ENCODE assay signal across 11 mouse cellular contexts in genomic region chr11:78600051-78600450, GRCm38 (mm10). TPM values are rescaled to one million over a fixed set of nuclear protein-coding genes. Genes with fewer than 3 reads are reported as not detected.
DNase-seq lines count a peak whose midpoint lies in the region; ATAC-seq lines count a peak whose summit lies in the region.
"Had no signal": no experiment of that assay in that cellular context is flagged by ENCODE, and none has a peak within 500 bp of the region (broad histone marks: within the 10 kb centered on the region; RNA-seq: fewer than 3 reads in every experiment).

No protein-coding gene starts in this region.

- no peak overlapping the region for H3K9ac ChIP-seq in forebrain, embryonic 12.5 days
- H3K9ac ChIP-seq: liver, embryonic 13.5 days had no signal

- no peak overlapping the region for H3K27ac ChIP-seq in forebrain, embryonic 12.5 days
- H3K27ac ChIP-seq: liver, embryonic 13.5 days had no signal

- peak; percentile 19 for DNase-seq in adrenal gland, postnatal 14 days
- no peak for DNase-seq in adrenal gland, postnatal 25 days
- DNase-seq in spleen, postnatal 36 days (ENCODE audit: low spot score in 2 of 2), result peak; percentile 38 to 50
- DNase-seq in spleen, postnatal 14 days (ENCODE audit: low spot score in 2 of 2), result no peak
- peak; percentile 61 for DNase-seq in thymus, postnatal 4 days
- DNase-seq: cerebellum, postnatal 14 days; gastrocnemius, postnatal 36 days; liver, embryonic 13.5 days had no signal

- H3K4me2 ChIP-seq in forebrain, embryonic 12.5 days, result no peak overlapping the region
- H3K4me2 ChIP-seq: liver, embryonic 13.5 days had no signal

- peaks cover 95% of the 10 kb centered on the region for H3K4me1 ChIP-seq in megakaryocyte, embryonic 14.5 days
- peaks cover 7% of the 10 kb centered on the region; the same call in 1 of the 2 replicates for H3K4me1 ChIP-seq in forebrain, embryonic 12.5 days

- H3K9me3 ChIP-seq in megakaryocyte, embryonic 14.5 days, result no peaks in the 10 kb centered on the region
- H3K9me3 ChIP-seq in forebrain, embryonic 12.5 days, result no peaks in the 10 kb centered on the region
- H3K9me3 ChIP-seq: liver, embryonic 13.5 days had no signal

- WGBS in forebrain, embryonic 12.5 days, result 83% methylated on average over 4 of the region's 4 CpGs

- H3K4me3 ChIP-seq in megakaryocyte, embryonic 14.5 days (replicated peaks), result peak overlapping the region; percentile 46
- H3K4me3 ChIP-seq in forebrain, embryonic 12.5 days (replicated peaks), result no peak overlapping the region
- H3K4me3 ChIP-seq: liver, embryonic 13.5 days had no signal

- peaks cover 87% of the 10 kb centered on the region for H3K36me3 ChIP-seq in megakaryocyte, embryonic 14.5 days (replicated peaks; ENCODE audit: low read length)
- peaks cover 3% of the 10 kb centered on the region for H3K36me3 ChIP-seq in forebrain, embryonic 12.5 days (replicated peaks)
- H3K36me3 ChIP-seq: liver, embryonic 13.5 days had no signal

- H3K27me3 ChIP-seq in megakaryocyte, embryonic 14.5 days (replicated peaks), result no peaks in the 10 kb centered on the region
- no peaks in the 10 kb centered on the region for H3K27me3 ChIP-seq in forebrain, embryonic 12.5 days
- H3K27me3 ChIP-seq: liver, embryonic 13.5 days had no signal

- no peak for ATAC-seq in forebrain, embryonic 12.5 days (ENCODE audit: low FRiP score)
- no peak for ATAC-seq in erythroblast, adult 5-6 weeks (replicated peaks; ENCODE audit: low FRiP score, poor library complexity, severe bottlenecking)

RNA-seq across cellular contexts. Expression of gene Tmem97, which starts 49.5 kb away (rescaled TPM):
- total RNA-seq in adrenal gland, postnatal 14 days (2021), result 34.1 and 45.0 TPM in 2 replicates
- total RNA-seq in adrenal gland, postnatal 25 days (2021), result 63.8 and 70.1 TPM in 2 replicates
- polyA plus RNA-seq in megakaryocyte, embryonic 14.5 days (2012; ENCODE audit: insufficient read depth, low replicate concordance), result 24.2 and 39.2 TPM in 2 replicates
- polyA plus RNA-seq in forebrain, embryonic 12.5 days (2016; fragmentation: Nextera tagmentation; extraction: Ambion mirVana), result 55.3 and 55.7 TPM in 2 replicates
- 15.0 and 15.9 TPM in 2 replicates for total RNA-seq in erythroblast, adult 5-6 weeks (2015; ENCODE audit: low replicate concordance)
- total RNA-seq in erythroblast, adult 5-6 weeks (2017; ENCODE audit: low replicate concordance), result 3.5 and 7.2 TPM in 2 replicates

Comparison
In these comparisons a context has a peak if more than half of its experiments do, and no peak if none do; other contexts are left out.
1. DNase-seq: peak in adrenal gland, postnatal 14 days (single experiment), spleen, postnatal 36 days (2 of 2) and thymus, postnatal 4 days (single experiment); none in adrenal gland, postnatal 25 days (single experiment) and spleen, postnatal 14 days (0 of 2).